In genomic region chr3:97767041-97767770, GRCm38 (mm10) we compare ENCODE assay signal across 8 mouse cellular contexts.
A peak's percentile ranks its signal among the peaks of the same experiment; 100 is the strongest.
DNase-seq lines count a peak whose midpoint lies in the region; ATAC-seq lines count a peak whose summit lies in the region.

No protein-coding gene starts in this region.

- DNase-seq in heart, adult 11 months = peak; percentile 91
- no peak for DNase-seq in heart, postnatal 4 days
- peak; percentile 30 for DNase-seq in CD4-positive, CD25-positive, alpha-beta regulatory T cell, adult 2 months (ENCODE audit: low read depth, low spot score)
- DNase-seq in embryonic facial prominence, embryonic 10.5 days (ENCODE audit: low spot score) = no peak
- DNase-seq in retina, embryonic 14.5 days (ENCODE audit: low spot score) = peak; percentile 55
- DNase-seq in spleen, postnatal 36 days (ENCODE audit: low spot score in 2 of 2) = no peak

- 8% methylated on average over 40 of the region's 40 CpGs for WGBS in embryonic facial prominence, embryonic 10.5 days
- WGBS in hindbrain, embryonic 13.5 days = 5% methylated on average over 40 of the region's 40 CpGs
- WGBS in liver, embryonic 15.5 days (ENCODE audit: insufficient replicate concordance) = 5% methylated on average over 40 of the region's 40 CpGs

- peaks cover 23% of the 10 kb centered on the region for H3K4me1 ChIP-seq in embryonic facial prominence, embryonic 10.5 days
- peaks cover 47% of the 10 kb centered on the region for H3K4me1 ChIP-seq in hindbrain, embryonic 13.5 days (replicated peaks)
- H3K4me1 ChIP-seq in liver, embryonic 15.5 days (replicated peaks) = peaks cover 15% of the 10 kb centered on the region

- H3K9me3 ChIP-seq in embryonic facial prominence, embryonic 10.5 days = no peaks in the 10 kb centered on the region
- H3K9me3 ChIP-seq in hindbrain, embryonic 13.5 days = no peaks in the 10 kb centered on the region
- H3K9me3 ChIP-seq in liver, embryonic 15.5 days (replicated peaks) = no peaks in the 10 kb centered on the region

- peak; percentile 94 for ATAC-seq in hindbrain, embryonic 13.5 days (ENCODE audit: low FRiP score)
- ATAC-seq in liver, embryonic 15.5 days (ENCODE audit: insufficient read depth) = no peak

- H3K36me3 ChIP-seq in embryonic facial prominence, embryonic 10.5 days (replicated peaks) = no peaks in the 10 kb centered on the region
- no peaks in the 10 kb centered on the region for H3K36me3 ChIP-seq in hindbrain, embryonic 13.5 days
- no peaks in the 10 kb centered on the region for H3K36me3 ChIP-seq in liver, embryonic 15.5 days (replicated peaks)

- H3K4me3 ChIP-seq in embryonic facial prominence, embryonic 10.5 days = peak overlapping the region; percentile 86
- H3K4me3 ChIP-seq in hindbrain, embryonic 13.5 days = peak overlapping the region; percentile 86
- peak overlapping the region; percentile 67 for H3K4me3 ChIP-seq in liver, embryonic 15.5 days (replicated peaks)

- no peaks in the 10 kb centered on the region for H3K27me3 ChIP-seq in embryonic facial prominence, embryonic 10.5 days (replicated peaks; ENCODE audit: low read depth, poor library complexity, severe bottlenecking)
- no peaks in the 10 kb centered on the region for H3K27me3 ChIP-seq in hindbrain, embryonic 13.5 days
- H3K27me3 ChIP-seq in liver, embryonic 15.5 days = peaks cover 27% of the 10 kb centered on the region

- peak overlapping the region; percentile 85 for H3K9ac ChIP-seq in hindbrain, embryonic 13.5 days
- peak overlapping the region; percentile 48 for H3K9ac ChIP-seq in liver, embryonic 15.5 days

- peak overlapping the region; percentile 79 for H3K4me2 ChIP-seq in hindbrain, embryonic 13.5 days
- peak overlapping the region; percentile 81 for H3K4me2 ChIP-seq in liver, embryonic 15.5 days

- peak overlapping the region; percentile 90 for H3K27ac ChIP-seq in embryonic facial prominence, embryonic 10.5 days (replicated peaks)
- H3K27ac ChIP-seq in hindbrain, embryonic 13.5 days = peak overlapping the region; percentile 98
- peak overlapping the region; percentile 64 for H3K27ac ChIP-seq in liver, embryonic 15.5 days (replicated peaks)

Comparison
In these comparisons a context has a peak if more than half of its experiments do, and no peak if none do; other contexts are left out.
1. DNase-seq: peak in heart, adult 11 months (single experiment), CD4-positive, CD25-positive, alpha-beta regulatory T cell, adult 2 months (single experiment) and retina, embryonic 14.5 days (single experiment); none in heart, postnatal 4 days (single experiment), embryonic facial prominence, embryonic 10.5 days (single experiment) and spleen, postnatal 36 days (0 of 2).
2. Peak in every context shown above with its lines, with median percentiles within 50 percentile points of each other: H3K27ac ChIP-seq and H3K4me3 ChIP-seq.